Mouse (Mus musculus): Measurements from ENCODE around the gene Duoxa1.

DNA sequence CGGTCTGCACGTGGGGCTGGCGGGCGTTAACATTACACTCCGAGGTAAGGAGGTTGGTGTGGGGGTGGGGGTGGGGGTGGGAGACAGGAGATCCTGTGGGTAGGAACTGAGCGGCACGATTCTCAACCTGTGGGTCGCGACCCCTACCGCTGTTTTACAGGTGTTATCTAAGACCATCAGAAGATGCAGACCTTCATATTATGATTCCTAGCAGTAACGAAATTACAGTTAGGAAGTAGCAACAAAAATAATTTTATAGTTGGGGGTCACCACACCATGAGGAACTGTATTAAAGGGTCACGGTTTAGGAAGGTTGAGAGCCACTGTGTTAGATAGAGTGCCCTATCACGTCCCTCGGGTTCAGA, 12.9 kb downstream of the Duoxa1 start:
- TF ChIP-seq CTCF (IDR thresholded peaks at IDR 0.05), result no peak
- no peak for TF ChIP-seq POLR2A (IDR thresholded peaks at IDR 0.05; ENCODE audit: insufficient read depth, low read depth, low read length)
- TF ChIP-seq EP300 (IDR thresholded peaks at IDR 0.05; ENCODE audit: insufficient read depth, low read depth, low read length), result no peak
